Mouse (Mus musculus): Measurements from ENCODE around the gene Wdtc1.

The Wdtc1 gene

GRCm38 (mm10) chr4:133375812-133376577, 22.7 kb upstream of the Wdtc1 start:
- no peak for DNase-seq (ENCODE audit: low spot score in 2 of 2)

- no peak for DNase-seq (ENCODE audit: low spot score in 2 of 2)
Measured at GRCm38 (mm10) chr4:133374011-133374410, 20.7 kb upstream of the Wdtc1 start.

GRCm38 (mm10) chr4:133372278-133372665, 19.0 kb upstream of the Wdtc1 start:
- no peak for DNase-seq (ENCODE audit: low spot score in 2 of 2)

- no peak for DNase-seq (ENCODE audit: low spot score in 2 of 2)
Measured at GRCm38 (mm10) chr4:133371621-133372277, 18.5 kb upstream of the Wdtc1 start.

- DNase-seq (ENCODE audit: low spot score in 2 of 2): peak; percentile 47 to 51
Measured at GRCm38 (mm10) chr4:133370298-133371274, 17.3 kb upstream of the Wdtc1 start.

- DNase-seq (ENCODE audit: low spot score in 2 of 2): peak; percentile 95 to 97
Measured at GRCm38 (mm10) chr4:133369553-133370297, 16.4 kb upstream of the Wdtc1 start, which contains the start of gene Slc9a1. Gene Slc9a1, plus strand, starts transcription at chr4:133369706.

GRCm38 (mm10) chr4:133354641-133355040, 1.4 kb upstream of the Wdtc1 start:
- no peak for DNase-seq (ENCODE audit: low spot score in 2 of 2)

- no peak for DNase-seq (ENCODE audit: low spot score in 2 of 2)
Measured at GRCm38 (mm10) chr4:133352797-133353196, 484 bp downstream of the Wdtc1 start.

GRCm38 (mm10) chr4:133348051-133348775, 5.1 kb downstream of the Wdtc1 start:
- no peak for DNase-seq (ENCODE audit: low spot score in 2 of 2)

GRCm38 (mm10) chr4:133347624-133348023, 5.7 kb downstream of the Wdtc1 start:
- DNase-seq (ENCODE audit: low spot score in 2 of 2): no peak

GRCm38 (mm10) chr4:133346577-133346976, 6.7 kb downstream of the Wdtc1 start:
- DNase-seq (ENCODE audit: low spot score in 2 of 2): no peak

- DNase-seq (ENCODE audit: low spot score in 2 of 2): no peak
Measured at GRCm38 (mm10) chr4:133345702-133346101, 7.6 kb downstream of the Wdtc1 start.

- peak; percentile 29 to 60 for DNase-seq (ENCODE audit: low spot score in 2 of 2)
Measured at GRCm38 (mm10) chr4:133344112-133344511, 9.2 kb downstream of the Wdtc1 start.

- DNase-seq (ENCODE audit: low spot score in 2 of 2): no peak
Measured at GRCm38 (mm10) chr4:133340217-133340616, 13.1 kb downstream of the Wdtc1 start.

GRCm38 (mm10) chr4:133339148-133339749, 14.0 kb downstream of the Wdtc1 start:
- peak; percentile 96 for DNase-seq (ENCODE audit: low spot score in 2 of 2)

GRCm38 (mm10) chr4:133338521-133339095, 14.7 kb downstream of the Wdtc1 start:
- no peak for DNase-seq (ENCODE audit: low spot score in 2 of 2)

GRCm38 (mm10) chr4:133337833-133338520, 15.3 kb downstream of the Wdtc1 start:
- peak in 1 of 2 experiments; percentile 18 for DNase-seq (ENCODE audit: low spot score in 2 of 2)

GRCm38 (mm10) chr4:133333306-133333705, 20.0 kb downstream of the Wdtc1 start:
- DNase-seq (ENCODE audit: low spot score in 2 of 2): no peak

- no peak for DNase-seq (ENCODE audit: low spot score in 2 of 2)
Measured at GRCm38 (mm10) chr4:133330296-133330695, 23.0 kb downstream of the Wdtc1 start.
